Mouse (Mus musculus) limb, embryonic 10.5 days (tissue): ENCODE results near the gene Ncor2. TPM values are rescaled to one million over a fixed set of nuclear protein-coding genes. Genes with fewer than 3 reads are reported as not detected.

ENCODE experiments used
- DNase-seq: peaks from one replicate; pipeline ENCODE4 v3.0.0-alpha.2; 2017; ENCODE audit warnings: low spot score
- H3K27ac ChIP-seq: fragments of 300-500 bp; sonication (generic); 2 replicates; pipeline ENCODE4 v1.5.1; 2016; ENCODE audit warnings: mild to moderate bottlenecking
- H3K27me3 ChIP-seq: fragments of 300-500 bp; sonication (generic); 2 replicates; pipeline ENCODE4 v1.6.1; 2016; ENCODE audit warnings: low read depth, mild to moderate bottlenecking; ENCODE audit not compliant: poor library complexity, severe bottlenecking
- H3K36me3 ChIP-seq: fragments of 300-500 bp; sonication (generic); 2 replicates; pipeline ENCODE4 v1.6.1; 2016; ENCODE audit warnings: mild to moderate bottlenecking, moderate library complexity
- H3K4me1 ChIP-seq: fragments of 300-500 bp; sonication (generic); 2 replicates; pipeline ENCODE4 v1.6.1; 2016
- H3K4me3 ChIP-seq: fragments of 300-500 bp; sonication (generic); 2 replicates; pipeline ENCODE4 v1.5.1; 2016; ENCODE audit warnings: mild to moderate bottlenecking, moderate library complexity
- H3K9me3 ChIP-seq: fragments of 300-500 bp; sonication (generic); replicated peaks from 2 replicates; pipeline ENCODE4 v1.6.1; 2016; ENCODE audit warnings: mild to moderate bottlenecking
- WGBS: fragments of 180-500 bp; shearing (Covaris S2); methylation state at CpG from one replicate; pipeline ENCODE4 v1.1.7; 2016; 5-methylcytosine and 5-hydroxymethylcytosine counted together
- polyA plus RNA-seq: library from polyadenylated mRNA; unstranded; fragments of >200 nt; fragmentation: Nextera tagmentation; extraction: Ambion mirVana; gene quantifications from 2 replicates; pipeline ENCODE4 v1.2.1, GENCODE M21; 2016

Ncor2 gene
- polyA plus RNA-seq, 1 experiment from 2014 or later: 26.8 TPM

GRCm38 (mm10) chr5:125149142-125149541, 29.9 kb downstream of the Ncor2 start:
- 0 out of 2 replicates have a peak overlapping the region, but pooled peaks have one; percentile 19 for H3K27ac ChIP-seq
- H3K36me3 ChIP-seq: peaks cover 1% of the 10 kb centered on the region
- H3K9me3 ChIP-seq: no peaks in the 10 kb centered on the region
- no peak overlapping the region for H3K4me3 ChIP-seq
- no peak for DNase-seq
- H3K27me3 ChIP-seq: no peaks in the 10 kb centered on the region
- peaks cover 88% of the 10 kb centered on the region for H3K4me1 ChIP-seq
- WGBS: 85% methylated on average over 17 of the region's 17 CpGs

DNA sequence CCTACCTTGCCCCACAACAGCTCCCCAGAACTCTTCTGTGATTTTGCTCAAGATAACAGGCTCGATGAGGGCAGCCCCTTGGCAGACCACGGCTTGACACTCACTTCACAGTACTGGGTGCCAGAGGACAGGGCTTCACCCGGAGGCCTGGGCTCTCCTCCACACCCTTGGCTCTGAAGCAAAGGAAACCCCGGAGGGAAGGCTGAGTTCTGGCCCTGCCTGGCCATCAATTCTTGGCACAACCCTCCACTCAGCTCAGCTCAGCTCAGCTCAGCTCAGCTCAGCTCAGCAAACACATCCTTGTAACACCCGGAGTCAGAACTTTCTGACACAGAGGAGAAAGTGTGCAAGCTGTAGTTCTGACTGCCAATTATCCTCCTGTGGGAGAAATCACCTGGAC, 30.3 kb downstream of the Ncor2 start:
- H3K4me1 ChIP-seq: peaks cover 85% of the 10 kb centered on the region
- DNase-seq: no peak
- H3K4me3 ChIP-seq: no peak overlapping the region

DNA sequence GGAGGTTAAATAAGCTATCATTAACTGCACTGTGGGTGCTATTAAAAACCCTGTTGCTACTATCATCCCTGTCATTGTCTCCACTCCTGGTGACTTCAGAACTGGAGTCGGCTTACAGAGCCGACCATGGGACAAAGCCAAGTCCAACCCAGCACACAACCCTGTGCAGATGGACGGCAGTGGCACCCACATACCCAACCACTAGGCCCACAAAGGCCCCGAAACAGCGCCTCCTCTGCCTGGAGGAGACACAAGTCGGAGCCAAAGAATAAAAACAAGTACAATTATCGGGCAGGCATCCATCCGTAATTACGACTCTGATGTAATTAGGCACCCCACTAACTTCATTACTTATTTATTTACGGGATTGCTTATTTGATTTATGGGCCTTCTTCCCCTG, 30.8 kb downstream of the Ncor2 start:
- 65% methylated on average over 10 of the region's 10 CpGs for WGBS
- peaks cover 85% of the 10 kb centered on the region for H3K4me1 ChIP-seq

More for the DNA sequence above, 30.3 kb downstream of the Ncor2 start:
- Histone ChIP-seq H3K9me3 (no peaks in the 10 kb centered on the region), H3K27me3 (no peaks in the 10 kb centered on the region), H3K36me3 (no peaks in the 10 kb centered on the region; the same call in none of the 2 replicates), H3K27ac (peak overlapping the region; percentile 19; the same call in 1 of the 2 replicates)
- WGBS: 51% methylated on average over 5 of the region's 5 CpGs

GRCm38 (mm10) chr5:125147124-125147523, 31.9 kb downstream of the Ncor2 start:
- peaks cover 85% of the 10 kb centered on the region for H3K4me1 ChIP-seq
- H3K9me3 ChIP-seq: no peaks in the 10 kb centered on the region
- no peak overlapping the region for H3K4me3 ChIP-seq
- 82% methylated on average over 5 of the region's 5 CpGs for WGBS
- no peaks in the 10 kb centered on the region for H3K27me3 ChIP-seq
- H3K36me3 ChIP-seq: no peaks in the 10 kb centered on the region; the same call in none of the 2 replicates
- DNase-seq: no peak
- 0 out of 2 replicates have a peak overlapping the region, but pooled peaks have one; percentile 21 for H3K27ac ChIP-seq

More for the DNA sequence above, 30.8 kb downstream of the Ncor2 start:
- H3K9me3 ChIP-seq: no peaks in the 10 kb centered on the region
- H3K27me3 ChIP-seq: no peaks in the 10 kb centered on the region
- H3K27ac ChIP-seq: peak overlapping the region; percentile 19; the same call in 1 of the 2 replicates
- H3K36me3 ChIP-seq: no peaks in the 10 kb centered on the region; the same call in none of the 2 replicates
- H3K4me3 ChIP-seq: no peak overlapping the region
- no peak for DNase-seq

GRCm38 (mm10) chr5:125143114-125143872, 35.7 kb downstream of the Ncor2 start:
- Histone ChIP-seq H3K27me3 (no peaks in the 10 kb centered on the region), H3K9me3 (no peaks in the 10 kb centered on the region), H3K4me1 (peaks cover 84% of the 10 kb centered on the region), H3K36me3 (no peaks in the 10 kb centered on the region; the same call in 1 of the 2 replicates), H3K4me3 (no peak overlapping the region), H3K27ac (peak overlapping the region; percentile 42; the same call in 1 of the 2 replicates)
- DNase-seq: no peak
- 89% methylated on average over 12 of the region's 12 CpGs for WGBS

- H3K4me1 ChIP-seq: peaks cover 84% of the 10 kb centered on the region
- peak overlapping the region; percentile 97 for H3K27ac ChIP-seq
- 0 out of 2 replicates have a peak overlapping the region, but pooled peaks have one; percentile 47 for H3K4me3 ChIP-seq
- H3K9me3 ChIP-seq: no peaks in the 10 kb centered on the region
- no peak for DNase-seq
- 60% methylated on average over 5 of the region's 5 CpGs for WGBS
- H3K27me3 ChIP-seq: no peaks in the 10 kb centered on the region
- no peaks in the 10 kb centered on the region; the same call in 1 of the 2 replicates for H3K36me3 ChIP-seq
These were observed 37.1 kb downstream of the Ncor2 start for GRCm38 (mm10) chr5:125141916-125142315.

- no peaks in the 10 kb centered on the region; the same call in 1 of the 2 replicates for H3K36me3 ChIP-seq
- H3K27me3 ChIP-seq: no peaks in the 10 kb centered on the region
- WGBS: 3% methylated on average over 7 of the region's 7 CpGs
- DNase-seq: no peak
- H3K4me3 ChIP-seq: peak overlapping the region; percentile 47
- H3K4me1 ChIP-seq: peaks cover 85% of the 10 kb centered on the region
- H3K27ac ChIP-seq: peak overlapping the region; percentile 97
- no peaks in the 10 kb centered on the region for H3K9me3 ChIP-seq
These were observed 37.5 kb downstream of the Ncor2 start for GRCm38 (mm10) chr5:125141525-125141880.

DNA sequence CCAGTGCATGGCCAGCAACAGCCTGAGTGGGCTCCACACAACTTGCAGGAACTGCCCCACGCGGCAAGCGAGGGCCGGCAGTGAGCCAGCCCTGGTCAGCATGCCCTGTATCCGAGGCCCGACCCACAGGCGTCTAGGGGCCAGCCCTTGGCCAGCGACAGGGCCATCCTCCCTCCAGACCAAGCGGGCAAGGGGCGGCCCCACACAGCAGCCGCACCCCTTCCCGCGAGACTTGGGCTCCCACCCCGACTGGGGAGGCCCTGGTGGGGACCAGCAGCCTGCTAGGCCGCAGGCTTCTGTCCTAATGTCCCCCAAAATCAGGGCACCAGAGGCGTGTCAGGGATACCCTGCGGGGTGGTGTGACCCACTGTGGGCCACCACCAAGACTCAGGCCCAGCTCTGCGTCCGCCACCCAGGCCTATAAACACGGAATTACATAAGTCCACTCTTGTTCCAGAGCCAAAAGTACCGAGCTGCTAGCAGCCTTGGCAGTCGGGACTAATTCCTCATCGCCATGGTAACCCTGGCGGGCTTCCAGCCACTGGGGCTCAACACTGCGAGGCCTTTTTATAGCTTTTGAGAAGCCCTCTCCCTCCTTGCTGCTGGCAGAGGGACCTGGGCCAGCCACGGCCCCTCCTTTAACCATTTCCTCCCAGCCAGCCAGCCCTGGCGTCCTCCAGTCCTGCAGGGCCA, 38.0 kb downstream of the Ncor2 start:
- Histone ChIP-seq H3K27me3 (no peaks in the 10 kb centered on the region), H3K36me3 (no peaks in the 10 kb centered on the region), H3K4me1 (peaks cover 85% of the 10 kb centered on the region), H3K9me3 (no peaks in the 10 kb centered on the region), H3K27ac (peak overlapping the region; percentile 97), H3K4me3 (peak overlapping the region; percentile 47)
- whole genome bisulfite sequencing: 28% methylated on average over 27 of the region's 27 CpGs
- peak; percentile 90 for DNase-seq

- Histone ChIP-seq H3K27me3 (no peaks in the 10 kb centered on the region), H3K36me3 (no peaks in the 10 kb centered on the region), H3K4me1 (peaks cover 79% of the 10 kb centered on the region), H3K9me3 (no peaks in the 10 kb centered on the region), H3K27ac (peak overlapping the region; percentile 97), H3K4me3 (peak overlapping the region; percentile 47)
- WGBS: 85% methylated on average over 19 of the region's 19 CpGs
- DNase-seq: no peak
These were observed 38.8 kb downstream of the Ncor2 start for GRCm38 (mm10) chr5:125140151-125140699.

DNA sequence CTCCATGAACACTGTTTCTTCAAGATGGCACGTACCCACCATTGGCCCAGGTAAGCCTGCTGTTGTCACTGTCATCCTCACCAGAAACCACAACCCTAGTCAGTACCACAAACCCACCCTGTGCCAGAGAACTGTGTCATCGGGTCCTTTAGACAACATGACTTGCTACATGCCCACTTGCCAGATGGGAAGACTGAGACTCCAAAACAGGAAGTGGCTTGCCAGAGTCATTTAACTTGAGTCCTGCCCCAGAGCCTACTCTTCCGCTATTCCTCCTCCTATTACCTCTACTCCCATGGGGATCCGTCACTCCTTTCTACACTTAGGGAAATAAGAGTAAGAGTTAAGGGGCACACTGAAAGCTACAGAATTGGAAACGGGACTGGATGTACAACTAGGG, 39.4 kb downstream of the Ncor2 start:
- Histone ChIP-seq H3K4me1 (peaks cover 84% of the 10 kb centered on the region), H3K4me3 (peak overlapping the region; percentile 47; the same call in 1 of the 2 replicates), H3K27me3 (no peaks in the 10 kb centered on the region), H3K27ac (peak overlapping the region; percentile 97), H3K36me3 (no peaks in the 10 kb centered on the region), H3K9me3 (no peaks in the 10 kb centered on the region)
- no peak for DNase-seq
- 94% methylated on average over 5 of the region's 5 CpGs for WGBS

- peaks cover 92% of the 10 kb centered on the region for H3K4me1 ChIP-seq
These were observed 40.1 kb downstream of the Ncor2 start for GRCm38 (mm10) chr5:125138841-125139430.

GRCm38 (mm10) chr5:125137672-125138285, 41.2 kb downstream of the Ncor2 start:
- 0 out of 2 replicates have a peak overlapping the region, but pooled peaks have one; percentile 68 for H3K27ac ChIP-seq
- H3K4me1 ChIP-seq: peaks cover 88% of the 10 kb centered on the region
- H3K27me3 ChIP-seq: no peaks in the 10 kb centered on the region
- DNase-seq: no peak
- H3K36me3 ChIP-seq: no peaks in the 10 kb centered on the region; the same call in 1 of the 2 replicates
- H3K9me3 ChIP-seq: no peaks in the 10 kb centered on the region
- no peak overlapping the region for H3K4me3 ChIP-seq
- 95% methylated on average over 18 of the region's 18 CpGs for WGBS

More at GRCm38 (mm10) chr5:125138841-125139430, 40.1 kb downstream of the Ncor2 start:
- Histone ChIP-seq H3K36me3 (no peaks in the 10 kb centered on the region), H3K27me3 (no peaks in the 10 kb centered on the region), H3K27ac (peak overlapping the region; percentile 97), H3K9me3 (no peaks in the 10 kb centered on the region), H3K4me3 (no peak overlapping the region)
- 93% methylated on average over 13 of the region's 13 CpGs for WGBS
- DNase-seq: no peak
